Mouse (Mus musculus): ENCODE results near the gene Zfp207.

DNA sequence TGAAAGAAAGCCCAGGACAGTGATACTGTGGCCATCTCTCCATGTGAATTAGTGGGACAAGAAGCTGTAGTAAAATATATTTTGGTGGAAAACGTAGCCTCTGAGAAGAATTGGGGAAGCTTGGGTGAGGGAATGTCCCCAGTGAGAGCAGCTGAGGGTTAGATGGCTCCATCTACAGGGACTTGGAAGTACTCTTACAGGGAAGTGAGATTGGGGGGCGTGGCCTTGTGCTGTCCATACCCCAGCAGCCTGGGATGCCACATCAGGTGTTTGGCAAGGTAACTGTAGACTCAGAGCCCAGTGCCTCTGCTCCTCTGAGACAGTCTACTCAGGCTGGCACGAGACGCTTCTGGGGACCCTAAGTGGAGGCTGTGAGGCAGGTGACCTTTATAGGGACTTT, 28.2 kb upstream of the Zfp207 start:
- TF ChIP-seq CTCF (conservative IDR thresholded peaks at IDR 0.05 in 1 of 2, IDR thresholded peaks at IDR 0.05 in 1 of 2; ENCODE audit: low read depth in 2 of 2, low read length in 2 of 2) (peak in 1 of 2 experiments; percentile 72; a peak in 2 of 4 replicates), RCOR1 (conservative IDR thresholded peaks at IDR 0.05; ENCODE audit: low read depth, low read length) (peak; percentile 77), MAX (IDR thresholded peaks at IDR 0.05; ENCODE audit: low read length) (peak; percentile 60), SMC3 (IDR thresholded peaks at IDR 0.05; ENCODE audit: low read depth, low read length) (peak; percentile 48), MEF2A (IDR thresholded peaks at IDR 0.05; ENCODE audit: borderline replicate concordance, low read depth, low read length) (0 out of 2 replicates have a peak, but pooled peaks have one; percentile 50), HCFC1 (IDR thresholded peaks at IDR 0.05; ENCODE audit: low read depth, low read length) (peak; percentile 29; the same call in 1 of the 2 replicates), ZC3H11A (IDR thresholded peaks at IDR 0.05; ENCODE audit: low read depth, low read length) (0 out of 2 replicates have a peak, but pooled peaks have one; percentile 2), KAT2A (IDR thresholded peaks at IDR 0.05; ENCODE audit: insufficient replicate concordance, low read length) (no peak), TCF12 (IDR thresholded peaks at IDR 0.05; ENCODE audit: low read depth, low read length) (peak; percentile 40; the same call in 1 of the 2 replicates), MXI1 (IDR thresholded peaks at IDR 0.05; ENCODE audit: low read depth, low read length) (no peak), CHD2 (IDR thresholded peaks at IDR 0.05; ENCODE audit: low read length) (peak; percentile 32; the same call in 1 of the 2 replicates), MAFK (IDR thresholded peaks at IDR 0.05; ENCODE audit: insufficient replicate concordance, low read length) (no peak), POLR2A (IDR thresholded peaks at IDR 0.05; ENCODE audit: low read depth, low read length) (no peak), EP300 (IDR thresholded peaks at IDR 0.05; ENCODE audit: low read length) (peak; percentile 74)
